Mouse (Mus musculus) neural tube, embryonic 12.5 days (tissue): ENCODE data around the gene Anxa5. TPM values are rescaled to one million over a fixed set of nuclear protein-coding genes. Genes with fewer than 3 reads are reported as not detected.

Experiments
- ATAC-seq: fragments of 200-750 bp; cut with Nextera tagmentation; 2 replicates; pipeline ENCODE4 v1.8.0; 2017; ENCODE audit warnings: low read depth, mild to moderate bottlenecking, moderate TSS enrichment, moderate library complexity; ENCODE audit not compliant: low FRiP score
- H3K27ac ChIP-seq: fragments of 300-500 bp; sonication (generic); 2 replicates; pipeline ENCODE4 v1.5.1; 2016
- H3K27me3 ChIP-seq: fragments of 300-500 bp; sonication (generic); replicated peaks from 2 replicates; pipeline ENCODE4 v1.6.1; 2016; ENCODE audit warnings: mild to moderate bottlenecking
- H3K36me3 ChIP-seq: fragments of 300-500 bp; sonication (generic); 2 replicates; pipeline ENCODE4 v1.6.1; 2016; ENCODE audit warnings: mild to moderate bottlenecking
- H3K4me1 ChIP-seq: fragments of 300-500 bp; sonication (generic); 2 replicates; pipeline ENCODE4 v1.6.1; 2016
- H3K4me2 ChIP-seq: fragments of 300-500 bp; sonication (generic); replicated peaks from 2 replicates; pipeline ENCODE4 v1.6.1; 2016; ENCODE audit warnings: mild to moderate bottlenecking
- H3K4me3 ChIP-seq: fragments of 300-500 bp; sonication (generic); 2 replicates; pipeline ENCODE4 v1.5.1; 2016
- H3K9ac ChIP-seq: fragments of 300-500 bp; sonication (generic); 2 replicates; pipeline ENCODE4 v1.6.1; 2016; ENCODE audit warnings: mild to moderate bottlenecking
- H3K9me3 ChIP-seq: fragments of 300-500 bp; sonication (generic); 2 replicates; pipeline ENCODE4 v1.6.1; 2016; ENCODE audit warnings: mild to moderate bottlenecking
- WGBS: fragments of 180-500 bp; shearing (Covaris S2); methylation state at CpG from one replicate; pipeline ENCODE4 v1.1.7; 2016; 5-methylcytosine and 5-hydroxymethylcytosine counted together
- polyA plus RNA-seq: library from polyadenylated mRNA; unstranded; fragments of >200 nt; fragmentation: Nextera tagmentation; extraction: Ambion mirVana; gene quantifications from 2 replicates; pipeline ENCODE4 v1.2.1, GENCODE M21; 2016

Anxa5 gene
- polyA plus RNA-seq, 1 experiment from 2014 or later, result 131 TPM

GRCm38 (mm10) chr3:36498224-36498623 lies 22.5 kb upstream of the Anxa5 start:
- Histone ChIP-seq H3K4me3 (no peak overlapping the region), H3K27ac (no peak overlapping the region), H3K4me2 (no peak overlapping the region), H3K36me3 (no peaks in the 10 kb centered on the region), H3K4me1 (no peaks in the 10 kb centered on the region), H3K27me3 (no peaks in the 10 kb centered on the region), H3K9me3 (no peaks in the 10 kb centered on the region), H3K9ac (no peak overlapping the region)
- 89% methylated on average over 6 of the region's 6 CpGs for WGBS
- ATAC-seq, result no peak

- WGBS, result 24% methylated on average over 14 of the region's 14 CpGs
Measured at GRCm38 (mm10) chr3:36496746-36497145, 21.1 kb upstream of the Anxa5 start.

GRCm38 (mm10) chr3:36496273-36496672 lies 20.6 kb upstream of the Anxa5 start:
- Histone ChIP-seq H3K9ac (no peak overlapping the region), H3K36me3 (no peaks in the 10 kb centered on the region), H3K27ac (no peak overlapping the region), H3K27me3 (no peaks in the 10 kb centered on the region), H3K4me1 (no peaks in the 10 kb centered on the region), H3K4me2 (no peak overlapping the region), H3K9me3 (no peaks in the 10 kb centered on the region), H3K4me3 (no peak overlapping the region)
- WGBS, result 89% methylated on average over 9 of the region's 9 CpGs
- ATAC-seq, result no peak

More at GRCm38 (mm10) chr3:36496746-36497145, 21.1 kb upstream of the Anxa5 start:
- Histone ChIP-seq H3K4me2 (no peak overlapping the region), H3K9ac (no peak overlapping the region), H3K36me3 (no peaks in the 10 kb centered on the region), H3K4me1 (no peaks in the 10 kb centered on the region), H3K27me3 (no peaks in the 10 kb centered on the region), H3K27ac (no peak overlapping the region), H3K9me3 (no peaks in the 10 kb centered on the region), H3K4me3 (no peak overlapping the region)
- ATAC-seq, result no peak

- no peaks in the 10 kb centered on the region for H3K9me3 ChIP-seq
- H3K27ac ChIP-seq, result no peak overlapping the region
- H3K9ac ChIP-seq, result no peak overlapping the region
- no peaks in the 10 kb centered on the region for H3K4me1 ChIP-seq
- no peak overlapping the region for H3K4me3 ChIP-seq
- H3K4me2 ChIP-seq, result peak overlapping the region; percentile 29; the same call in 1 of the 2 replicates
- H3K36me3 ChIP-seq, result no peaks in the 10 kb centered on the region
- 5% methylated on average over 6 of the region's 6 CpGs for WGBS
- peak; percentile 77 for ATAC-seq
- H3K27me3 ChIP-seq, result no peaks in the 10 kb centered on the region
Measured at GRCm38 (mm10) chr3:36495436-36495835, 19.7 kb upstream of the Anxa5 start.

GRCm38 (mm10) chr3:36494613-36495012 lies 18.9 kb upstream of the Anxa5 start:
- H3K4me2 ChIP-seq, result no peak overlapping the region
- H3K9me3 ChIP-seq, result no peaks in the 10 kb centered on the region
- WGBS, result 76% methylated on average over 2 of the region's 2 CpGs
- H3K9ac ChIP-seq, result no peak overlapping the region
- H3K4me3 ChIP-seq, result no peak overlapping the region
- H3K36me3 ChIP-seq, result no peaks in the 10 kb centered on the region
- ATAC-seq, result no peak
- H3K27ac ChIP-seq, result no peak overlapping the region
- no peaks in the 10 kb centered on the region for H3K27me3 ChIP-seq
- no peaks in the 10 kb centered on the region for H3K4me1 ChIP-seq

GRCm38 (mm10) chr3:36493641-36494283 lies 18.1 kb upstream of the Anxa5 start:
- Histone ChIP-seq H3K27me3 (no peaks in the 10 kb centered on the region), H3K9ac (no peak overlapping the region), H3K36me3 (no peaks in the 10 kb centered on the region), H3K27ac (no peak overlapping the region), H3K4me3 (no peak overlapping the region), H3K4me2 (no peak overlapping the region), H3K9me3 (no peaks in the 10 kb centered on the region), H3K4me1 (no peaks in the 10 kb centered on the region)
- ATAC-seq, result no peak
- WGBS, result 73% methylated on average over 6 of the region's 6 CpGs

GRCm38 (mm10) chr3:36492716-36493391 lies 17.2 kb upstream of the Anxa5 start:
- no peaks in the 10 kb centered on the region for H3K4me1 ChIP-seq
- no peak overlapping the region for H3K9ac ChIP-seq
- no peaks in the 10 kb centered on the region for H3K9me3 ChIP-seq
- H3K36me3 ChIP-seq, result no peaks in the 10 kb centered on the region
- no peaks in the 10 kb centered on the region for H3K27me3 ChIP-seq
- no peak overlapping the region for H3K4me2 ChIP-seq
- no peak overlapping the region for H3K27ac ChIP-seq
- 89% methylated on average over 9 of the region's 9 CpGs for WGBS
- no peak for ATAC-seq
- H3K4me3 ChIP-seq, result no peak overlapping the region

GRCm38 (mm10) chr3:36491535-36491934 lies 15.8 kb upstream of the Anxa5 start:
- Histone ChIP-seq H3K4me2 (no peak overlapping the region), H3K4me1 (no peaks in the 10 kb centered on the region), H3K36me3 (no peaks in the 10 kb centered on the region), H3K27ac (no peak overlapping the region), H3K27me3 (no peaks in the 10 kb centered on the region), H3K9me3 (no peaks in the 10 kb centered on the region), H3K9ac (no peak overlapping the region), H3K4me3 (no peak overlapping the region)
- ATAC-seq, result no peak
- WGBS, result 93% methylated on average over 5 of the region's 5 CpGs

- no peak overlapping the region for H3K9ac ChIP-seq
- 93% methylated on average over 1 of the region's 1 CpGs for WGBS
- H3K4me3 ChIP-seq, result no peak overlapping the region
- no peaks in the 10 kb centered on the region for H3K4me1 ChIP-seq
- no peak overlapping the region for H3K27ac ChIP-seq
- H3K36me3 ChIP-seq, result no peaks in the 10 kb centered on the region
- no peaks in the 10 kb centered on the region for H3K27me3 ChIP-seq
- H3K4me2 ChIP-seq, result no peak overlapping the region
- ATAC-seq, result no peak
- H3K9me3 ChIP-seq, result no peaks in the 10 kb centered on the region
Measured at GRCm38 (mm10) chr3:36489590-36489910, 13.9 kb upstream of the Anxa5 start.

GRCm38 (mm10) chr3:36488899-36489589 lies 13.3 kb upstream of the Anxa5 start:
- Histone ChIP-seq H3K27me3 (no peaks in the 10 kb centered on the region), H3K9ac (no peak overlapping the region), H3K36me3 (no peaks in the 10 kb centered on the region), H3K27ac (no peak overlapping the region), H3K9me3 (no peaks in the 10 kb centered on the region), H3K4me3 (no peak overlapping the region), H3K4me1 (no peaks in the 10 kb centered on the region), H3K4me2 (no peak overlapping the region)
- 92% methylated on average over 6 of the region's 6 CpGs for WGBS
- ATAC-seq, result no peak

- no peak for ATAC-seq
- H3K9me3 ChIP-seq, result no peaks in the 10 kb centered on the region
- WGBS, result 76% methylated on average over 1 of the region's 1 CpGs
Measured at GRCm38 (mm10) chr3:36488367-36488766, 12.7 kb upstream of the Anxa5 start.

GRCm38 (mm10) chr3:36486881-36487280 lies 11.2 kb upstream of the Anxa5 start:
- H3K36me3 ChIP-seq, result no peaks in the 10 kb centered on the region
- H3K27ac ChIP-seq, result no peak overlapping the region
- no peaks in the 10 kb centered on the region for H3K9me3 ChIP-seq
- H3K4me3 ChIP-seq, result no peak overlapping the region
- peaks cover 2% of the 10 kb centered on the region; the same call in 1 of the 2 replicates for H3K4me1 ChIP-seq
- no peaks in the 10 kb centered on the region for H3K27me3 ChIP-seq
- H3K9ac ChIP-seq, result no peak overlapping the region
- WGBS, result 85% methylated on average over 6 of the region's 6 CpGs
- H3K4me2 ChIP-seq, result no peak overlapping the region
- ATAC-seq, result no peak

More at GRCm38 (mm10) chr3:36488367-36488766, 12.7 kb upstream of the Anxa5 start:
- Histone ChIP-seq H3K4me2 (no peak overlapping the region), H3K9ac (no peak overlapping the region), H3K27ac (no peak overlapping the region), H3K4me3 (no peak overlapping the region), H3K4me1 (no peaks in the 10 kb centered on the region), H3K27me3 (no peaks in the 10 kb centered on the region), H3K36me3 (no peaks in the 10 kb centered on the region)
